Mouse (Mus musculus): Measurements from ENCODE around the gene Nmnat2. TPM values are rescaled to one million over a fixed set of nuclear protein-coding genes. Genes with fewer than 3 reads are reported as not detected.
A peak's percentile ranks its signal among the peaks of the same experiment; 100 is the strongest.

Gene Nmnat2
- polyA plus RNA-seq, 1 experiment from 2014 or later = 8.7 TPM

DNA sequence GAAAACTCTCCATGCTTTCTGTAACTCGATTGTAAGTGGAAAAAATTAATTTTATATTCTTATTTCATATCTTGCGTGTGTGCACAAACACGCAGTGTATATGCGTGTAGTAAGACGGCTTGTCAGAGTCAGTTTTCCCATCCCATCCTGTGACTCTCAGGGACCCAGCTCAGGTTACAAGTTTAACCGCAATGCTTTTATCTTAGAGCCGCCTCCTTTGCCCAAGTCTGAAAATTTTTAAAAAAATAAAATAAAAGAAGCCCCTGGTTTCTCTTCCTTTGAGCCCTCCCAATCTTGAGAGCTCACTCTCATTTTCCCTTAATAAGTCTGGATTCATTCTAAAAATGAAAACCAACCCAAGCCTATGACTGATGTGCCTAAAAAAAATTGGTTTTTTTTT lies 98.8 kb downstream of the Nmnat2 start:
- no peaks in the 10 kb centered on the region for H3K36me3 ChIP-seq (replicated peaks)
- H3K9me3 ChIP-seq = no peaks in the 10 kb centered on the region
- WGBS = 27% methylated on average over 7 of the region's 7 CpGs
- H3K4me3 ChIP-seq = no peak overlapping the region
- no peak for DNase-seq (ENCODE audit: extremely low spot score, low spot score)
- H3K4me1 ChIP-seq = peaks cover 47% of the 10 kb centered on the region
- H3K27ac ChIP-seq = no peak overlapping the region
- H3K27me3 ChIP-seq (ENCODE audit: poor library complexity, severe bottlenecking) = peaks cover 89% of the 10 kb centered on the region

DNA sequence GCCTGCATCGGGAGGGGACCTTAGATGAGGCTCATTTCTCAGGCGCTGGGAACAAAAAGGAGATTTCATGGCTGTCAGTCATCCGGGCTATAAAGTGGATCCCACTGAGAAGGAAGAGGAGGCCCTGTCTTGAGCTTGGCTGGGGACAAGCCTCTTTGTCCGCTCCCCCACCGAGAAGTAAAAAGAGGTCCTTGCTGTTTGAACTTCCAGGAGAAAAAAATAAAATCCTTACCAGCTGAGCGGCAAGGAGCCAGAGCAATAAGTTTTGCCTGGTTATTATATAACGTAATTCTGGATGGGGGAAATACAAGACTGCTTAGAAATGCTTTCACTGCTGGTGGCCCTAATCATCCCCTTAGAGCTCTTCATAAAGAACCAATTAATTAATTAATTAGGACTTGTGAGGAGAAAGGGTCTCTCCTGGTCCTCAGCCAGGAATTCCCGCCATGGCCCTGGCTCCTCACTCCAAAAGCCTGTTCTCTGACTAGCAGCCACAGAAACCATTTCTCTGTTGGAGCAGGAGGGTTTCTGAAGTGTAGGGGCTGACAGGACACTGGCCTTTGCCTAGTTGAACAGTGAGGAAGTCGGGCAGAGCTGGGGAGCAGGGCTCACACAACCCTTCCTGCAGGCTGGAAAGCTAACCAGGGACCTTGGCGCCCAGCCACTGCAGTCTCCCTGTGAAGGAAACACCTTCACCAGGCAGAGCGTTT lies 99.5 kb downstream of the Nmnat2 start:
- 8% methylated on average over 11 of the region's 11 CpGs for WGBS
- Histone ChIP-seq H3K27me3 (ENCODE audit: poor library complexity, severe bottlenecking) (peaks cover 95% of the 10 kb centered on the region), H3K27ac (peak overlapping the region; percentile 40)

DNA sequence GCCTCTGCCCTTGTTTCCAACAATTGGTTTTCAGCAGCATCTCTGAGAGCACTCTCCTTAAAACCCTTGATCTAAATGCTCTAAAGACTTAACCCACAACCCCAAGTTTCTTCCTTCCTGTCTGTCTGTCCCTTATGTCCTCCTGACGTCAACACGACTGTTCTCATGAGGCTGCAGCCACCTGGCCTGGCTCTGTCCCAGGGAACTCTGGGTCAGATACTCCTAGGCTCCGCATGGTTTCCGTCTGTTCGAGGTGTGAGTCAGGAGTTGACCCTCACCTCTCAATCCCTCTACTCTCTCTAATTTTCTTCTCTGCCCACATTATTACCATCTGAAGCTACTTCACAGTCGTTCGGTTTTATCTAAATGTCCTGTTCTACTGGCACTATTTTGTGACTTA lies 103.5 kb downstream of the Nmnat2 start:
- no peaks in the 10 kb centered on the region for H3K36me3 ChIP-seq (replicated peaks)
- 78% methylated on average over 7 of the region's 7 CpGs for WGBS
- no peak for DNase-seq (ENCODE audit: extremely low spot score, low spot score)
- no peak overlapping the region for H3K4me3 ChIP-seq
- peaks cover 23% of the 10 kb centered on the region for H3K4me1 ChIP-seq
- H3K9me3 ChIP-seq = no peaks in the 10 kb centered on the region
- H3K27me3 ChIP-seq (ENCODE audit: poor library complexity, severe bottlenecking) = peaks cover 86% of the 10 kb centered on the region
- no peak overlapping the region for H3K27ac ChIP-seq

More for the DNA sequence above, 99.5 kb downstream of the Nmnat2 start:
- Histone ChIP-seq H3K9me3 (no peaks in the 10 kb centered on the region), H3K36me3 (replicated peaks) (no peaks in the 10 kb centered on the region), H3K4me1 (peaks cover 46% of the 10 kb centered on the region), H3K4me3 (no peak overlapping the region)
- DNase-seq (ENCODE audit: extremely low spot score, low spot score) = no peak

DNA sequence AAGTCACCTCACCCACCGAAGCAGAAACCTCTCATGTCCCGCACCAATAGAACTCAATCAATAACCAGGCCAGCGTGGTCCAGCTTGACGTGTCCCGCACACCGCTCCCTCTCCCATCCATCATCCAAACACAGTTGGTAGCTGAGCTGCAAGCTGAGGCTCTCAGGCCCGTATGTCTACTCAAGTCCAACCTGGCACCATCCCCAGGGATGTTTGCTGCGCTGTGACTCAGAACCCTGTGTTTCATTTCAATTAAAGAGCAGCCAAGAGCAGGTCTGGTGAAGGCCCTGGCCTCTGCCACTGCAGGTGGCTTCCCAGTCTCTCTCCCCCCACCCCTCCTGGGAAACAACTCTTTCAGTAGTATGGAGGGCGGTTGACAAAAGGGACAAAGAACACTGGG lies 104.8 kb downstream of the Nmnat2 start:
- Histone ChIP-seq H3K36me3 (replicated peaks) (no peaks in the 10 kb centered on the region), H3K27ac (no peak overlapping the region), H3K4me3 (no peak overlapping the region), H3K27me3 (ENCODE audit: poor library complexity, severe bottlenecking) (peaks cover 81% of the 10 kb centered on the region), H3K9me3 (no peaks in the 10 kb centered on the region), H3K4me1 (peaks cover 10% of the 10 kb centered on the region)
- no peak for DNase-seq (ENCODE audit: extremely low spot score, low spot score)
- 87% methylated on average over 9 of the region's 9 CpGs for WGBS

DNA sequence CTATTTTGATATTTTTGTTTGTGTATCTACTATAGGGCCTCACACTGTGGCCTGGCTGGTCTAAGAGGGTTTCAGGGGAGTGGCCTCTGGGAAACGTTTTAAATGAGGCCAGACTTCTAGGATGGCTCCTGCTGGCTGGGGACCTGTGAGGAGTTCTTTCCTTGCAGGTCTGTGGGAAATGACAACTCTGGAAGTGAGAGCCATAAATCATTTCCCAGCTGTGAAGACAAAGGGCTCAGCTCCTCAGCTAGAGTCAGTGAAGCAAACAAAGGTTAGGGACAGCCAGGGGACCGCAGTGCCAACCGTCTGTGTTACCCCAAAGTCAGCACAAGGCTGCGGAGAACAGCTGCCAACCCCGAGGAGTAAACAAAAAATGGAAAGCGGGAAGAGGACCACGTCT lies 107.8 kb downstream of the Nmnat2 start:
- Histone ChIP-seq H3K27ac (no peak overlapping the region), H3K9me3 (no peaks in the 10 kb centered on the region), H3K4me1 (peaks cover 7% of the 10 kb centered on the region), H3K27me3 (ENCODE audit: poor library complexity, severe bottlenecking) (peaks cover 55% of the 10 kb centered on the region), H3K36me3 (replicated peaks) (no peaks in the 10 kb centered on the region), H3K4me3 (no peak overlapping the region)
- 66% methylated on average over 7 of the region's 7 CpGs for WGBS
- DNase-seq (ENCODE audit: extremely low spot score, low spot score) = no peak

DNA sequence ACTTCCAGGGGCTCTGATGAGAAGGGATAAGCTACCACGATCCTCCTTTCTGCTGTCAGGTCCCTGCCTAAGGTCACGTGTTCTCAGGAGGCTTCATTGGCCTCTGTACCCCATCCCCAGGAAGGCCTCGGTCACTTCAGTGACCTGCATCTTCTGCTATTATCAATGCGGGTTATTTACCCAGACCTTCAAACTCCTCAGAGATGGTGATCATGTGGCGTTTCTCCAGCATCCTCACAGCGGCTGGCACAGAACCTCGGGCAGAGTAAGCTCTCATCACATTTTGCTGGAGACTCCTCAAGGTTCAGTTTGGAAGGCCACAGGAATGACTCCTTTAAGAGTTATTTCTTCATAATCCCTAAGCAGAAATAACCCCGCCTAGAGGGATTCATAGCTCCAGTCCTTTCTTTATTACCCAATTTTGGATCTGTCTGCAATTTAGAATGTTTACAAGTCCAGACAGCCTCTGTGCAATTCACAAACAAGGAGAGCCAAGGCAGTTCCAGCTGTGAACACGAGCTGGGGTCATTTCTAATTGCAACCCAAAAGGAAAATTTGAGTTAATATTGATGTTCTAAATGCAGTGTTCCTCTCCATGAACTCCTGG lies 110.1 kb downstream of the Nmnat2 start:
- H3K4me3 ChIP-seq = no peak overlapping the region
- WGBS = 85% methylated on average over 9 of the region's 9 CpGs
- DNase-seq (ENCODE audit: extremely low spot score, low spot score) = no peak
- no peaks in the 10 kb centered on the region for H3K36me3 ChIP-seq (replicated peaks)
- peaks cover 4% of the 10 kb centered on the region for H3K4me1 ChIP-seq
- no peak overlapping the region for H3K27ac ChIP-seq
- peaks cover 38% of the 10 kb centered on the region for H3K27me3 ChIP-seq (ENCODE audit: poor library complexity, severe bottlenecking)
- H3K9me3 ChIP-seq = no peaks in the 10 kb centered on the region

DNA sequence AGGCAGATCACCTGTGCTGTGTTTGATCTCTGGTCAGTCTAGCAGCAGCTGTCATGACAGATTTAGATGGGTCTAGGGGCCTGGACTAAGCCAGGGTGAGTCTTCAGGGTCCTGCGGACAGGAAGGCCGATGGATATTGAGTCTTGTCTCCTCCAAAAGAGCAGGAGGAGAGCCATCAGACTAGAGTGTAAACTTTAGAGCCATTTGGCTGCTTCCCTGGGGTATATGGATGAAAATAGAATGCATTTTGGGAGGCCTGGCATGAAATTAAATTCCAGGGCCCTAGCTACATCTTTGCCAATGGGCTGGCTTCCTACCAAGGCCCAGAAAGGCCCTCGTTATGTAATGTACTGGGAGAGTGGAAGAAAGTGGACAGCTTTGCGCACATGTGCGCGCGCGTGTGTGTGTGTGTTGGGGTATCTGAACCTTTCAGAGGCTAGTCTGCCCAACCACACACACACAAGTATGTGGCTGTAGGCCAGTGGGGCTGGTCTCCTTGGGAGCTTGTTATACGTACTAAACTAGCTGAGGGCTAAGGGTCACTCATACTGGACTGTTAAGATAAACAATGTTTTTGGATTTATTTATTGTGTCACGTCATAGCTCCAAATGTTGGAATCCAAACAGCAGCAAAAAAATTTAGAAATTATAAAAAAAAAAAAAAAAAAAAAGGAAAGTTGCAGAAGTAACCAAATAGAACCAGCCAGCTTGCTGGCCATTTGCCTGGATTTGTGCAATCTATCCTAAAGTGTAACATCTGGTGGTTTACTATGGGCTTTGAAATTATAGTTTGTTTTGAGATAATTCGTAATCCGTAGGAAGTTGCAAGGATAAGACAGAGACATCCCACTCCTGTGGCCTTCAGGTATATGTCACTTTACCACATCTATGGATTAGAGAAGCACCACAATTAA lies 110.9 kb downstream of the Nmnat2 start:
- H3K4me1 ChIP-seq = 0 out of 2 replicates have a peak, but pooled peaks cover 3% of the 10 kb centered on the region

DNA sequence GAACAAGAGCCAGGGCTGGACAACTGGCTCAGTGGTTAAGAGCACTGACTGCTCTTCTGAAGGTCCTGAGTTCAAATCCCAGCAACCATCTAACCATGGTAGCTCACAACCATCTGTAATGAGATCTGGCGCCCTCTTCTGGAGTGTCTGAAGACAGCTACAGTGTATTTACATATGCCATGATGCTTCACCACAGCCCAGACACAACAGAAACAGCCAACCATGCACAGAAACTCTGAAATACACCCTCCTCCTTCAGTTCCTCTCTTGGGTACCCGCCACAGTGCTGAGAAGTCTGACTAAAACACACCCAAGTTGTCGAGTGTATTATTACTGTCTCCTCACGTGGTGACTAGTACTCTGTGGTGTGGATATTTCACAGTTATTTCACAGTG lies 111.6 kb downstream of the Nmnat2 start:
- Histone ChIP-seq H3K36me3 (replicated peaks) (no peaks in the 10 kb centered on the region), H3K27ac (no peak overlapping the region), H3K4me1 (peaks cover 3% of the 10 kb centered on the region; the same call in 1 of the 2 replicates), H3K27me3 (ENCODE audit: poor library complexity, severe bottlenecking) (peaks cover 38% of the 10 kb centered on the region), H3K4me3 (no peak overlapping the region), H3K9me3 (no peaks in the 10 kb centered on the region)
- 81% methylated on average over 4 of the region's 4 CpGs for WGBS
- DNase-seq (ENCODE audit: extremely low spot score, low spot score) = no peak

More for the DNA sequence above, 110.9 kb downstream of the Nmnat2 start:
- H3K27ac ChIP-seq = no peak overlapping the region
- H3K4me3 ChIP-seq = no peak overlapping the region
- no peaks in the 10 kb centered on the region for H3K36me3 ChIP-seq (replicated peaks)
- no peak for DNase-seq (ENCODE audit: extremely low spot score, low spot score)
- peaks cover 38% of the 10 kb centered on the region for H3K27me3 ChIP-seq (ENCODE audit: poor library complexity, severe bottlenecking)
- H3K9me3 ChIP-seq = no peaks in the 10 kb centered on the region
- 95% methylated on average over 12 of the region's 12 CpGs for WGBS

DNA sequence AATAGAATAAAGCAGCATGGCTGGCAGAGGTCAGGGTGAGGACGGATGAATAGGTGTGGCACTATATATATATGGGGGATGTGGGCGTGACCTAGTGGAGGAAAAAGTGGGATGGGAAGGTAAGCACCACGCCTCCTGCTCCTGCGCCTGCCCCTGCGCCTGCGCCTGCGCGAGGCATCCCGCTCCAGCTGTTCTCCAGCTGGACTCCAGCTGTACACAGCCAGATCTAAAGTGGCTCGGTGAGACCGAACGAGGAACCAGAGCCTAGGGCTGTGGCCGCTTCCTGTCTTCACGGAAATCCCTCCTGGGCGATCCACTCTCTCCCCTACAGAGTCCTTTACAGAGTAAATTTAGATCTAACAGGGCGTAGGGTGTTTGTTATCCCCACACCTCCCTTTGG lies 116.8 kb downstream of the Nmnat2 start:
- Histone ChIP-seq H3K27ac (no peak overlapping the region), H3K4me3 (peak overlapping the region; percentile 4; the same call in 1 of the 2 replicates), H3K36me3 (replicated peaks) (no peaks in the 10 kb centered on the region), H3K9me3 (no peaks in the 10 kb centered on the region), H3K27me3 (ENCODE audit: poor library complexity, severe bottlenecking) (peaks cover 71% of the 10 kb centered on the region), H3K4me1 (peaks cover 52% of the 10 kb centered on the region)
- WGBS = 39% methylated on average over 16 of the region's 16 CpGs
- DNase-seq (ENCODE audit: extremely low spot score, low spot score) = no peak

DNA sequence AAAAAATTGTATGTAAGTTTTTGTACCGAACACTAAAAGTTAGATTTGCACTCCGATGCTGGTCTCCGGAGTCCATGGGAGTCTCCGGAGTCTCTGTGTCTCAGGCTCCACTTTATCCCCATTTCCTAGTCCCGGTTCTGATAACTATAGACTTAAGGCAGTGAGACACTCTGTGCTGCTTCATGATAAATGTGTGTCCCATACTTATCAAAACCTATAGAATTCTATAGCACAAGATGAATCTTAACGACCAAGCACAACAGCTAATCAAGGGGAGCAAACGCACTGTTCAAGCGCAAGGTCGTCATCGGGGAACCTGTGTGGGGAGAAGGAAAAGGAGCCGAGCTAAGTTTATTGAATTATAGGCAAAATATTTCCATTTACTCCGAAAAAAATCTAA lies 117.2 kb downstream of the Nmnat2 start:
- peaks cover 75% of the 10 kb centered on the region for H3K27me3 ChIP-seq (ENCODE audit: poor library complexity, severe bottlenecking)
- H3K4me1 ChIP-seq = peaks cover 55% of the 10 kb centered on the region
- H3K4me3 ChIP-seq = peak overlapping the region; percentile 4; the same call in 1 of the 2 replicates
- 37% methylated on average over 12 of the region's 12 CpGs for WGBS
- H3K9me3 ChIP-seq = no peaks in the 10 kb centered on the region
- DNase-seq (ENCODE audit: extremely low spot score, low spot score) = no peak
- H3K36me3 ChIP-seq (replicated peaks) = no peaks in the 10 kb centered on the region
- H3K27ac ChIP-seq = no peak overlapping the region

DNA sequence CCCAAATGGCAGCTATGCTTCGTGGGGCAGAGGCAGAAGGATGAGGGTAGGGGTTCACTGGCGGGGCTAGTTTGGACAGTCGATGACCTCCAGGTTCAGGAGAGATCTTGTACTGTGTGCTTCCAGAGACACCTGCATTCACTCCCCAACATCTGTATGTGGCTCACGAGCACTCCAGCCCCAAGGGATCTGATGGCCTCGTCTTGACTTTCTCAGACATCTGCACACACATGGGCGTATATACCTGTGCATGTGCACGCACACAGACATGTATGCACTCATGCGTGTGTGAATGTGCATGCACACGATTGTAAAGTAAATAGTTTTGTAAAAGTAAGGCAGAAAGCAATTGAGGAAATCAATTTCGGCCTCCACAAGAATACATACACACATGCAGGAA lies 117.9 kb downstream of the Nmnat2 start:
- DNase-seq (ENCODE audit: extremely low spot score, low spot score) = no peak
- Histone ChIP-seq H3K4me3 (peak overlapping the region; percentile 23), H3K27me3 (ENCODE audit: poor library complexity, severe bottlenecking) (peaks cover 82% of the 10 kb centered on the region), H3K9me3 (no peaks in the 10 kb centered on the region), H3K4me1 (peaks cover 55% of the 10 kb centered on the region), H3K36me3 (replicated peaks) (no peaks in the 10 kb centered on the region), H3K27ac (peak overlapping the region; percentile 76)
- WGBS = 33% methylated on average over 10 of the region's 10 CpGs

DNA sequence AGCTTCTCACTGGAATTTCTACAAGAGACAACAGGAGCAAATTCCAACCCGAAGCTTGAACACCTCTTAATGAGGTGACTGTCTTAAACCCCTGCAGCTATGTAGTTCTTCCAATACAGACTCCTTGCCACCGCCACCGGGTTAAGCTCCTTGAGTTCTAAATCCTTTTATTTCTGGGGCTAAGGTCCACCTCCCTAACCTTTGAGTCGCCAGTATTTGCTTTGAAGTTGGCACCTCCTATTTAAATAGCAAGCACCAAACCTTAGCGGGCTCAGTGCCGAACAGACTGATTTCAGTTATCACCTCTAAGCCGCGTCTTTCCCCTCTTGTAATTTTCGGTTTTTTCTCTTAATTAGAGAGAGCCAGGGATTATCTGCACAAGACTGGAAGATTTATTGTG lies 118.6 kb downstream of the Nmnat2 start:
- Histone ChIP-seq H3K9me3 (no peaks in the 10 kb centered on the region), H3K4me1 (peaks cover 55% of the 10 kb centered on the region), H3K27me3 (ENCODE audit: poor library complexity, severe bottlenecking) (peaks cover 83% of the 10 kb centered on the region), H3K27ac (no peak overlapping the region), H3K4me3 (peak overlapping the region; percentile 24; the same call in 1 of the 2 replicates), H3K36me3 (replicated peaks) (no peaks in the 10 kb centered on the region)
- DNase-seq (ENCODE audit: extremely low spot score, low spot score) = no peak
- WGBS = 2% methylated on average over 9 of the region's 9 CpGs

Measured in forebrain, embryonic 10.5 days (tissue).